Mouse (Mus musculus) ES-Bruce4 (cell line): ENCODE measurements around the gene S100a8.

Experiments
- CTCF ChIP-seq: IDR thresholded peaks from one replicate; pipeline ENCODE4 v1.8.1; 2011; ENCODE audit warnings: low read depth, low read length
- EP300 ChIP-seq: IDR thresholded peaks from 2 replicates; pipeline ENCODE4 v1.6.1; 2011; ENCODE audit warnings: low read depth, low read length; ENCODE audit not compliant: insufficient read depth
- POLR2A ChIP-seq: IDR thresholded peaks from one replicate; pipeline ENCODE4 v1.8.1; 2011; ENCODE audit warnings: low read length; ENCODE audit not compliant: insufficient read depth

DNA sequence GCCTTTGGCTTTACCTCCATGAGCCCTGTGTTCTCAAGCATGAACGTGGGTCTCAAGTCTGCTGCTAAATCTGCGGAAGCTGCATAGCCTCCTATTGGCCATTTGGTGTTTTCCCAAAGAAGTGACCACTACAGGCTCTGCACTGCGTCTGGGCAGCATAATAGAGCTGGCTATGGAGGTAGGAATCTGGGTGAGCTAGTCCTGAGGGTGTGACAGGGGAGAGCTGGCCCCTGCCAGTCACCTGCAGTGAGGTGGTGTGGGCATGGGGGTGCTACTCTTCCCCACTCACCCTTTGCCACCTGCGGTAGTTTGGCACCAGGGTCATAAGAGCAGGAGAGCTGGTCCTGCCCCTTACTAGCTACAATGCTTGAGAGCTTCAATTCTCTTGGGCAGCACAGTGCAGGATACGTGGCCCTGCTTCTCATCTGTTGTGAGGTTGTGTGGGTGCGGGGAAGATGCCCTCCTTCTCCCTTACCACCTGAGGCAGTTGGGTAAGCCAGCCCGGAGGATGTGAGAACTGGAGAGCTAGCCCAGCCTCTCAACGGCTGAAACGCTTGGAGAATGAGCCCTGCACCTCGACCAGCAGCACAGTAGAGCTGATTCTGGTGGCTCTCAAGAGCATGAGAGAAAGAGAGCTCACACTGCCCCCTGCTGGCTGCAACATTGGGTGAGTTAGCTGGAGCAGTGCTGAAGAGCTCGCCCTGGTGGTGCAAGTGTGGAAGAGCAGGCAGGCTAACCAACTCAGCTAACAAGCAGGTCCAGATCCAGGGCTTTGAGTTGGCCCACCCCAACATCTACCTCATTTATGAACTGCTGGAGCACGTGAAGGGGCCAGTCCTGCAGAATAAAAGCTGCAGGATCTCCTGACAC, 41.0 kb downstream of the S100a8 start:
- TF ChIP-seq CTCF = peak; percentile 100
- TF ChIP-seq POLR2A = no peak
- TF ChIP-seq EP300 = 0 out of 2 replicates have a peak, but pooled peaks have one; percentile 19
